Mouse (Mus musculus) adrenal gland, postnatal 10 days (tissue): ENCODE data around the gene Trub1. TPM values are rescaled to one million over a fixed set of nuclear protein-coding genes. Genes with fewer than 3 reads are reported as not detected.

Experiments used
- DNase-seq: peaks from one replicate; pipeline ENCODE4 v3.0.0; 2021; ENCODE audit warnings: mixed read lengths
- total RNA-seq, 2 experiments: library from RNA; stranded (reverse); gene quantifications; 2 replicates each; pipeline ENCODE4 v1.2.3; 2021

Trub1 gene
- total RNA-seq, 2 experiments from 2014 or later, result 16.3 to 18.1 TPM

DNA sequence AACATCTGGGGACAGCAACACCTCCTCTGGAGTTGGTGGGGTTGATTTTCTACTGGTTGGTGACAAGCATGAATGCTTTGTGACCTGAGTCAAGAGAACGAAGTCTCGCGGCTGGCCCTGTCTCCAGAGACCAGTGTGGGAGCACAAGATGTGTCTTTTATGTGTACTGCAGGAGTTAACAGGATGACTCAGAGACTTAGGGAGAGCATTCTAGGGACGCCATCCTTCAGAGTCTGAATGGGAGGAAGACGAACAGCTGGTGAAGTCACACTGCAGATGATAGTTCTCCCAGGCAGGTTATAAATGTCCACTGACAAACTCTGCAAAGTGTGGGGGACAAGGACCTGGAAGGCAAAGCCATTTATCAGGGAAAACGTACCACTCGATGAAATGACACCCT lies 11.2 kb upstream of the Trub1 start:
- peak; percentile 14 for DNase-seq

DNA sequence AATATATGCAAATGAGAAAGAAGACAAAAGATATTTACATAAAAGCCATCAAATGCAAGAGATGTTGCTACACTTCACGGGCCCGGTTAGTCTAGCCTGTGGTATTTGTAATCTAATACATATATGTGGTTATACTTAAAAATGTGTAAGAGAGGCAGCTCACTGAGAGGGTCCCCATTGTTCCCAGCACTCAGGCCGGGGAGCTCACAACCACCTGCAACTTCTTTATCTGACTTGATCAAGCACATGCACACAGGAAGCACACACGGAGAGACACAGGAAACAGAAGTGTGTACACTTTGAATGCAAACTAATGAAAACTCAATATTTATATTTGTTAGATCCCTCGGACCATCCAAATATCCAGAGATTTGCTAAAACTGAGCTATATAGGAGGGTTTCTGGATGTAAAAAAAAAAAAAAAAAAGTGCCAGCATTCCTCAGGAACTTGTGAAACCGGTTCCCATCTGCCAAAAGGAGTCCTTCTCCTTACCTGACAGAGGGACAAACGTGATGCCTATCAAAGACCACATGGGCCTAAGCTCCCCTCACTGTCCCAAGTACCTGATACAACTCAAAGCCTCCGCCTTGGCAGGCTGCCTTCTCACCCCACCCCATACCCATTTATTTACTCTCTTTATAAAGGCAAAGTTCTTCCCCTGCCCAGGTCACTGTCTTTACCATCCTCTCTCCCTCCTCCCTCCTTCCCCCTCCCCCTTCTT lies 9.6 kb upstream of the Trub1 start:
- no peak for DNase-seq

DNA sequence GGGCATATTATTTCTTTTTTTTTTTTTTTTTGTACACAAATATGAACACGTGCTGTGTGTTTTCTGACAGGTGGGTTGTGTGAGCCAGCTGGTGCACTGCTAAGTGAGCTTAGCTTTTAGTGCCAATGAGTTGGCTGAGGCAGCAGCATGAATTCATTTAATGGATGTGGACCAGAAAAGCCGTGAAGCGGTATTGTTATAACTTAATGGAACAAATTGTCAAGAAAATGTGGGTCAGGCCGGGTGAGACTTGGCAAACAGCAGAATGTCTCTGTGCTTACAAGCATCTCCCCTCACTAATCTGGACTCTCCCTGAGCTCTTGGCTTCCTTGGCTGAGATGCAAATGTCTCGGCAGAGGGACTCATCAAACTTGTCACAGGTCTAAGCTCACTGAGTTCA lies 7.7 kb upstream of the Trub1 start:
- DNase-seq, result no peak

DNA sequence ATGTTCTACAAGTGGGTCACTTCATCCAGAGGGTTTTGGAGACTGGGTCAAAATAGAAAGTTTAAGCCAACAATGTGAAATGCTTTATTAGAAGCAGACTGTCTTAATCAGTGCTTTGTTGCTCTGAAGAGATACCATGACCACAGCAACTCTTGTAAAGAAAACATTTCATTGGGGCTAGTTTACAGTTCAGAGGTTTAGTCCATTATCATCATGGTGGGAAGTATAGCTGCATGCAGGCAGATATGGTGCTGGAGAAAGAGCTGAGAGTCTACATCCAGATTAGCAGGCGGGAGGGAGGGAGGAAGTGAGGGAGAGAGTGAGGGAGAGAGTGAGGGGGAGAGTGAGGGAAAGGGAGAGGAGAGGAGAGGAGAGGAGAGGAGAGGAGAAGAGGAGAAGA lies 1.9 kb upstream of the Trub1 start:
- DNase-seq, result no peak

DNA sequence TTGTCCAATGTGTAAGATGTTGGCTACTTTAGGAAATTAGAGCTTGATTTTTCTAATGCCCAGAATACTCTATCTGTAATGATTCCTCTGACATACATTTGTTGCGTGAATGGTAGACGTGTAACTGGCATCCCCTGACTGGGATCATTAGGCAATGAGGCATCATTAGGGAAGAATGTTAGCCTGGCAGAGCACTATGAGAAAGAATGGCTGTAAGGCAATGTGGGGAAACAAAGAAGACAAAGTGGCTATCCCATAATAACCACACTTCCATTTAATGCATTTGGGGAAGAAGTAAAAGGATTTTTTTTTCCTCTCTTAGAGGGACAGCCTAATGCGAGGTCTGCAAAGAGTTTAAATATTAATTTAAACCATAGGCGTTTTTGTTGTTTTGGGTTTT lies 950 bp upstream of the Trub1 start:
- DNase-seq, result no peak

DNA sequence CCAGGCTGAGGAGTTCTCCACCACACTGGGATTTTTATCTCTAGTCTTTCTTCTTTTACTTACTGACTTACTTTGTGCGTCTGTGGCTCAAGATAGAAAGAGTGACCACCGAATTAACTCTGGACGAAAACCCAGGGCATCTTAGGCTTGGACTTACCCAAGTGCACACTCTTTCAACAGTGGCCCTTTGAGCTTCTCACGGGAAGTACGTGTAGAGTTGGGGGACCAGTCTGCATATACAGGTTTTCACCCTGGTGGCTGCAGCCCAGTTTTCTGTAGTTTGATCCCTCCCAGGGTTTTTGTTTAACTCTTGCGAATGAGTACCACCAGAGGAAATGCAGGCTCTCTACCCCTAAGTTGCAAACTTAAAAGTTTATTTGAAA lies 497 bp downstream of the Trub1 start:
- DNase-seq, result no peak

DNA sequence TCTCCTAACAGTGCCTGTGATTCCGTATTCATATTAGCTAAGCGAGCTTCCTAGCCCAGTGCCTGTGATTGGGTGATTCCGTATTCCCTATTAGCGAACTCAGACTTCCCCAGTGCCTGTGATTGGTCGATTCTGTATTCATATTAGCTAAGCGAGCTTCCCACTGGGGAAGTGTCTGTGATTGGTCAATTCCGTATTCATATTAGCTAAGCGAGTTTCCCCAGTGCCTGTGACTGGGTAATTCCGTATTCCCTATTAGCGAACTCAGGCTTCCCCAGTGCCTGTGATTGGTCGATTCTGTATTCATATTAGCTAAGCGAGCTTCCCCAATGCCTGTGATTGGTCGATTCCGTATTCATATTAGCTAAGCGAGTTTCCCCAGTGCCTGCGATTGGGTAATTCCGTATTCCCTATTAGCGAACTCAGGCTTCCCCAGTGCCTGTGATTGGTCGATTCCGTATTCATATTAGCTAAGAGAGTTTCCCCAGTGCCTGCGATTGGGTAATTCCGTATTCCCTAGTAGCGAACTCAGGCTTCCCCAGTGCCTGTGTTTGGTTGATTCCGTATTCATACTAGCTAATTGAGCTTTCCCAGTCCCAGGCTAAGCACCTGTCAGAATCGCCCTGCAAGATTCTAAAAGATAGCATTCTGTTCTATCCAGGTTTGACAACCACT lies 2.7 kb downstream of the Trub1 start:
- no peak for DNase-seq

DNA sequence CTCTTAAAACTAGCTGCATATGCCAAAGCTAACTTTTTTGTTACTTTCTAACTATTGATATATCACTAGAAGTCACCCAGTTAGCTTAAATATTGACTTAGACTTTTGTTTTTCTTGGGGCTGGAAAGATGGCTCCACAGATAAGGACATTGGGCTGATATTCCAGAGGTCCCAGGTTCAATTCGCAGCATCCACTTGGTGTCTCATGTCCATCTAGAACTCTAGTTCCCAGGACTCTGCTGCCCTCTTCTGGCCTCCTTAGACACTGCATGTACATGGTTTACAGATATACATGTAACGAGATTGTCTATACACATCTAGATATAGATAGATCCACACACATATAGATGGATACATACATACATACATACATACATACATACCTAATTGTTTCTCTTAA lies 4.4 kb downstream of the Trub1 start:
- peak; percentile 67 for DNase-seq

DNA sequence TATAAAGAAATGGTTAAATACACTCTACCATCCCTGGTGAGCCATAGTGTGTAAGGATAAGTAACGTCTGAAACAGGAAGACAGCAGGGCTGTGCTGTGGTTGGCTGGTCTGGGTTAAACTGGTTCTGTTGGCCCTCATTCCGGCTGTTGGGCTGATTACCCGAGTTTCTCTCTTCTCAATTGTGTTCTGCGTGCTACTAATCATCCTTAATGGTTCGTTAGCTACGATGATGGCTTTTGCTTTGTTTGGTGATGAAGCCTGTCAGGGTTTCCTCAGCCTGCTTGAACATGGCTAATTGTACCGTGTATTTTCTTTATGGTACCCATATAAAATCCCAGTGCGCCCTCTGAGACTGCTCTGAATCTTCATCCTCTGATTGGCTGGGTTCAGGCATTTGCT lies 11.0 kb downstream of the Trub1 start:
- DNase-seq, result no peak

DNA sequence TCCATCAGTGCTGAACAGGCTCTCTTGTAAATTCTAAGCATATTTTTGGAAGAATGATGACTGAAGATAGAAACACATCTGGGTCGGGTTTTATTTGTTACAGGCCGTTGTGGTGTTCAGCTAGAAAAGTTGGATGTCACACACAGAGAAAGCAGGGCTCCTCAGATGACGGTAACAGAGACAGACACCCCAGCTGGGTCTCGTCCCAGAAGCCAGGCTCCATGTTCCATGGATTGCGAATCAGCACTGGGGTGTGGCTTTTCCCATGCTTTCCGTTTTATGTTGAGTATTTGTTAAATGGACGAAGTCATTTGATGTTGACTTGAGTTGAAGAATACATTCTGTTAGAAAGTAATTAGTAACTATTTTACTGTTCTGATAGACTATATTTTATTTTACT lies 13.0 kb downstream of the Trub1 start:
- DNase-seq, result no peak

DNA sequence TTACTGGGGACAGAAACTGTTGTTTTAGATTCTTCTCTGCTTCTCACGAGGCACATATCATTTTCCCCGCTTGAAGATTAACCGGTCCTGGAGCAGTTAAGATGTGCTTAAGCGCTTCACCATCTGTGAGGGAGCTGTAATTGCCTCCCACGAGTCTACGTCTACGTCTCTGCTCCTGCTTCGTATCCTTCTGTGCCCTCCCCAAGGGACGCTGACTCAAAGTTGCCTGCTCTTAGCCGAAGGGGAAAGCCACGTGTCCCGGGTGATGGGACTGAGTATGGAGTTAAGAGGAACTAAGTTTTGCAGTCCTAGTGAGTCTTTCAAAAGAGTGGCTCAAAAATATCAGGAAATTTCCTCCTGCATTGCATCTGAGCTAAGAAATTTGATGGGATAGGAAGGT lies 18.3 kb downstream of the Trub1 start:
- DNase-seq, result no peak

DNA sequence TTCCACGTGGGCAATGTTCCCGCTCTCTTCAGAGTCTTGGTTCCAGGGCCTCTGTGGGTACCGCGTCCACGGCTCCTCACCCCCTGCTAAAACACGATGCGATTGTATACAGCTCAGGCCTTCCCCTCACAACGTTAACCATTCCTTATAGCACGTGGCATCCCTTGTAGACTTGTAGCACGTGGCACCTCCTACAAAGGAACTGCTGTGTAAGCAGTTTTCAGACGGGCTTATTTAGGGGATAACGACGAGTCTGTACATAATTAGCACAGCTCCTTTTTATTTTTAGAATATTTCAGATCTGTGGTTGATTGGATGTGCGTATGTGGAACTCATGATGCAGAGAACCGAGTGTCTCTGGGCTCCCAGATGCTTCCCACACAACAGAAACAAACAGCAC lies 19.5 kb downstream of the Trub1 start:
- DNase-seq, result no peak

DNA sequence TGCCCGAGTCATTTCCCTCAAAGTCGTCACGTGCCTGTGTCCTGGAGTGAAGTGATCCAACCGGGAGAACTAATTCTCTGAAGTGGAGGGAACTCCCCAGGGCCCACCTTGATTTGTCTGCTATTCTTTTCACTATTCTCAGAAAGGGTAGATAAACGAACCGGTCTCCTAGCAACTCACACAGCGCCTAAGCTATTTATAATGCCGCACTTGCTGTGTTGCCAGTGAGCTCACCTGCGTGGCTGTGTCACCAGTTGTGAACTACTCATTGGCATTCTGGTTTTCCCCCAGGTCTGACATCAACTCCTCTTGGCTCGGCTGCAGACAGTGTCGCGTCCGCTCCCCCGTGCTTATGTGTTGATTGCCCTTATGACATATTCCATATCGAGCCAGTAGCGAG lies 20.6 kb downstream of the Trub1 start:
- no peak for DNase-seq

DNA sequence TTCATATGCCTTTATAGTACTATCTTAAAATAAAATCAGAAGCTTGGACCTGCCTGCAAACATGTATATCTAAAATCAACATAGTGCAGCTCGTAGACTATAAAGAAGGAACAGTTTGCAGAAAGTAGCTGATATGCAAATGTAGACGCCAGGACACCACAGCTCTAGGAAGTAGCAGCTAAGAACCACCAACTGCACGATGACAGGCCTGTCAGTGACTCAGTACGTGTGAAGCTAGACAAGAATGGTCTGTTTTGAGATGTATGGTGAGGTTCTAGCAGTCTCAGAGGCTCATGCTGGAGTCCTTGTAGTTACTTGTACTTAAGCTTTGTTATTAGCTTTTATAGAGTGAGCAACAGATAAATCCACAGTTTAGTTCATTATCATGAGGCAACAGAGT lies 22.6 kb downstream of the Trub1 start:
- DNase-seq, result no peak

DNA sequence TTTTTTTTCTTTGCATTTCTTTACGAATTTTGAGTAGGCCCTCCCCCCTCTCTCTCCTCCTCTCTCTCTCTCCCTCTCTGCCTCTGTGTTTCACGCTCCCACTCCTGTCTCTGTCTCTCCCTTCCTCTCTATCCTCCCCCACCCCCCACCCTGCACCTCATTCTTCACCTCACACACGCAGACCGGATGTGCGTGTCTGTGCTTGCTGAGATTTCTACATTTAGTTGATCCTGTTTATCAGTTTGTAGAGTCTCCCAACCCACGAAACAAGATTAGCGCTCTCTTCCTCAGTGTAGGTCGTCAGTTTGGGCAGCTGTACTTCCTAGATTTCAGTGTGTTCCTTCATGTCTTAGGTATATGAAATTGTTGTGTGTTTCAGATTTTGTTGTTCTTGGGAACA lies 24.6 kb downstream of the Trub1 start:
- no peak for DNase-seq

DNA sequence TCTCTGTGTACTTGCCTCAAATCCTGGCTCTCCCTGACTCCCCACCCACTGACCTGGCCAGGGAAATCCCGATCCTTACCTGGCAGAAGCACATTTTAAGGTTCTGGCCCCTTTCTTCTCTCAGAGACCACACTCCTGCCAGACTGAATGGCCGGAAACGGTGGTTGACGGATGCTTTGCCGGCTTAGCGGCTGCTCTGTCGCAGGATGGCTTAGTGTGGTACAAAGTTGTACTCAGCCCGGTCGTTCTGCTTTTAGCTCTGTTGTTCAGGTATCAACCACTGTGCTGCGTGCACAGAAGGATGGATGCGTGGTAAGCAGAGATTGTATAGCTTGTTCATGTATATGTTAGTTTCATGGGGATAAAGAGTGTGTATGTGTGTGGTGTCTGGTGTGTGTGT lies 25.3 kb downstream of the Trub1 start:
- no peak for DNase-seq

DNA sequence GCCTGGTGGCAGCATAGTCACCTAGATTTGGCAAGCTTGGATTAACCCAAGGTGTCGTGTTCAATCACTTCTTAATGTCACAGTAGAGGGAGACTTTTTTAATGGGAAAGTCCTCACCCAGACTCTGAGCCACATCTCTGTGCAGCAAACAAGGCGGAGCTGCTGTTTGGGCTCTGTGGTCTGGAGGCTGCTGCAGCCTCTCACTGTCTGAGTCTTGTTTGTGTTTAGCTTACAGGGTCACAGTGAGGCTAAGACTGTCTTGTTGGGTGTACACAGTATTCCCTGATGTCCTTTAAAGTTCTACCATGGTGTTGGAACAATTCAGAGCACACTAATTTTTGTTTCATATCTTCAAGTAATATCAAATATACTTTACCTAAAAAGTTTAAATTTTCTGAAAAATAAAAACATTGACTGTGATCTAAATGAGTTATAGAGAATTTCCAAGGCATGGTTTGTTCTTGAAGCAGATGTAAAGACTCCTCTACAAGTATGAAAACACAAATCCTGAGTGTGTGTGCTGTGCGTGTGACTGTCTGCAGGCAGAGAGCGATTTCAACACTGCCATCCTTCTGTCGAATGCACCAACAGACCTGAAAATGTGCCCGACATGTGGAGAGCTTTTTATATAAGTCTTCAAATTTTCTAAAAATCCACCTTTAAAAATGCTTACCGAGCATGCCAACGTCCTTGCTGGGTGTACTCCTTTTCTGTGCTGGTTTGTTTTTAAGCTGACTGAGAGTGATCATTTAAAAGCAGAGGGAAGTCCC lies 27.4 kb downstream of the Trub1 start:
- DNase-seq, result no peak

DNA sequence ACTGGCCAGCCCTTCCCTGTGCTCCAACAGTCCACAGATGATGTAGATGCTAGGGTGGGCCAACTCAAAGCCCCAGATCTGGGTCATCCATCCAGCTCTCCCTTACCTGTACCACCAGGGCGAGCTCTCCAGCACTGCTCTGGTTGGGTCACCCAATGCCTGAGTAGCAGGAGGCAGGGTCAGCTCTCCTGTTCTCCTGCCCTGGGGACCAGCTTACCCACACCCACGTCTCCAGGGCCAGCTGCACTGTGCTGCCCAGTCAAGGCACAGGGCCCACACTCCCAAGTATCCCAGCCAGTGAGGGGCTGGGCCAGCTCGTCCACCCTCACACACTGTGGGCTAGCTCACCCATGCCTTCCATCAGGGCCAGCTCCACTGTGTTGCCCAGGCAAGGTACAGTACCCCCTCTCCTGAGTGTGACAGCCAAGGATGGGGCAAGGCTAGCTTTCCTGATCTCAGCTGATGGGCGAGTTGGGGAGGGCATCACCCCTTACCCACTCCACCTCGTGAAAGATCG lies 29.1 kb downstream of the Trub1 start:
- no peak for DNase-seq

DNA sequence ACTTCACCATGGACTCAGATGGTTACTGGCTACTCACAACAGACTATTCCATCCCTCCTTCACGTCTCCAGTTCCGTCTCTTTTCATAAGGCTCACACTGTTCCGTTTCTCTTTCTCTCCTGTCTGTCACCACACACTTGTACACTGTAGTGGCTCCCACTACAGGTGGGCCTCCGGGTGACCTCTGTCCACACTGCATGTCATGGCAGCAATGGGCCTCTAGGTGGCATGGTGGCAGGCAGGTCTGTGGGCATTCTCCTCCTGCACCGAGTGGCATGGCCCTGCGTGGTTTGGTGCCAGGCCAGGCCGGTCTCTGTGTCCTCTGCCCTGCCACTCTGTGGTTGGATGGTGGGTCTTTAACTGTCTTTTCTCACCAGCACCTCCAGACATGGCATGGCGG lies 30.1 kb downstream of the Trub1 start:
- DNase-seq, result peak; percentile 79

DNA sequence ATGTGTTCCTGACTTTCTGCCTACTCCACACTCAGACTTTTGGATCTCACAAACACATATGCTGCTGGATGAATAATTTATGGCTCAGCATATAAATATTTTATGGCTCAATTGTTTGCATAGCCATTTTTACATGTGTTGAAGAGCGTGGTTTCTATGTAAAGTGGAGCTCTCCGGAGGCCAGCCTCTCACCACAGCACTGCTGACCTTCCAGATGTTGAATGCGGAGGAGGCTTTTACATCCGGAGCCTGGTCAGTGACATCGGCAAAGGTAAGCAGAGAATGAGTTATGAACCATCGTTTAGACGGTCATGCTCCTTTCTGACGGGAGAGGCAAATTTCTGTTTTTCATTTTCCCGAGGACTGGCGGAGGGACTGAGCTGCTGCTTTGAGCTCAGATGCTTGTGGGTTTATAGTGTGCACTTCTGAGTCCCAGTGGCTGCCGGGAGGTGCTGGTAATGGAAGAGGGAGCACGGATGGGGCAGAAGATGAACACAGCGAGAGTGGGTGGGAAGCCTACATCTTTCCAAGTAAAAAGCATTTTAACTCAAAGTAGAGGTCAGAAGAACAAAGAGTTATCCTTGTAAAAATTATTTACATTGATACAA lies 34.4 kb downstream of the Trub1 start:
- DNase-seq, result no peak

DNA sequence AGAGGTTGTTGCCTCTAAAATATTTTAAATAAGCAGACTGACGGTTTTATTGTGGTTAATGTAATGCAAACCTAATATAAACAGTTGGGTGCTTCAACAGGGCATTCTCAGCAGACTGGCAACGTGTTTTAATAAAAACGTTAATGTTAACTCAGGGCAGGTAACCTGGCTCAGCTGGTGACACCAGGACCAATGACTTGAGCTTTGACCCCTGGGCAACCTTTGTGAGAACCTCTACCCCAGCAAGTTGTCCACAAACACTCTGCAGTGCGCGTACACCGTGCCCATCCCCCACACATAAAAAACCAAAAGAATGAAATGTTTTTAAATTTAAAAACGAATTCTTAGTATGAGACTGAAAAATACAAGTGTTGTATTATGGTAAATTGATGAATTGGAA lies 36.8 kb downstream of the Trub1 start:
- no peak for DNase-seq

DNA sequence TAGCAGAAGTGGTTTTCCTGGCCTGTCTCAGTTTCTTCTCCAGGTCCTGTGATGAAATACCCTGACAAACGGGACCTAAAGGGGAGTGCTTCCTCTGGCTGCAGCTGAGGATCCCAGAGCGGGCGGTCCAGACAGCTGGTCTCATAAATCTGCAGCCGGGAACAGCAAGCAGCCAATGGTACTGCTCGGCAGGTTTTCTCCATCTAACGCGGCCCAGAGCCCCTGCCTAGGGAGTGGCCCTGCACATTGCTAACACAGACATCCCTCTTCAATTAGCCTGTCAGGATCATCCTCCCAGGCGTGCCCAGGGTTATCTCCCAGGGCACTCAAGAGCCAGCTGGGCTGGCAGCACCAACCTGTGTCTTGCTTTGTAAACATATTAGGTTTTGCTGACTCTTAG lies 38.3 kb downstream of the Trub1 start:
- no peak for DNase-seq

DNA sequence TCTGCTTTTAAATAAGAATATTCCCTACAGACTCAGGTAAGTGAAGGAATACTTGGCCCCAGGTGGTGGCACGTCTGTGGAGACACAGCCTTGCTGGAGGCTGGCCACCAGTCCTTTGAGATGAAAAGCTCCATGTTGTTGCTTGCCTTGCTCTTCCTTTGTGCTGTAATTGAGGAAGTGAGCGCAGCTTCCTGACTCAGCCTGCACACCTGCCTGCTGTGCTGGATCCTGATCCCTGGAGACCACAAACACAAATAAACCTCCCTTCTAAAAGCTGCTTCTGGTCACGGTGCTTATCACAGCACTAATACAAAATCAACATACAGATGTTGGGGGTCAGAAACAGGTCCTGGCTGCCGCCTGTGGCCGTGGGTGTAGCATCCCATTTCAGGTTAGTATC lies 41.3 kb downstream of the Trub1 start:
- DNase-seq, result no peak
